Mouse (Mus musculus) bone marrow macrophage, adult 2 months (primary cell): ENCODE data around the gene Nup98.

Experiments
- CTCF ChIP-seq: IDR thresholded peaks from 2 replicates; pipeline ENCODE4 v1.5.1; 2012; ENCODE audit warnings: low read depth, mild to moderate bottlenecking, low read length, moderate library complexity
- POLR2A ChIP-seq: IDR thresholded peaks from 2 replicates; pipeline ENCODE4 v1.6.1; 2012; ENCODE audit warnings: mild to moderate bottlenecking, low read depth, low read length, borderline replicate concordance

DNA sequence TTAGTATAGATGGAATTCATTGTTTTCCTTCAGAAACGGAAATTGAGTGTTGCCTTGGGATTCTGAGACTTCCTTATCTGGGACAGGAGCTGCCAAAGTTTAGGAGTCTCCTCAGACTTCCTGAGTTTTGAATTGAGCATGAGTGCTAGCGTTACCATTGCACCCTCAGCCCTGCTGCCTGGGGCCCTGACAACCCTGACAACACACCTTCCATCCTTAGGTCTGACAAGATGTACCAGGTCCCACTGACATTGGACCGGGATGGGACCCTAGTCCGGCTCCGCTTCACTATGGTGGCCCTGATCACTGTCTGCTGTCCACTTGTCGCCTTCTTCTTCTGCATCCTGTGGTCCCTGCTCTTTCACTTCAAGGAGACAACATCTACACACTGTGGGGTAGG lies 16.1 kb upstream of the Nup98 start:
- TF ChIP-seq CTCF, result no peak
- TF ChIP-seq POLR2A, result no peak
